Mouse (Mus musculus) bone marrow, adult 2 months (tissue): Measurements from ENCODE around the gene Gapt.

ENCODE experiments used
- CTCF ChIP-seq: fragments of 200-500 bp; IDR thresholded peaks from 2 replicates; pipeline ENCODE4 v1.5.1; 2011; ENCODE audit warnings: low read length, control low read depth; ENCODE audit not compliant: control insufficient read depth, insufficient read depth
- POLR2A ChIP-seq: fragments of 200-500 bp; IDR thresholded peaks from 2 replicates; pipeline ENCODE4 v1.6.1; 2011; ENCODE audit warnings: low read depth, mild to moderate bottlenecking, control low read depth, low read length, borderline replicate concordance; ENCODE audit not compliant: control insufficient read depth

DNA sequence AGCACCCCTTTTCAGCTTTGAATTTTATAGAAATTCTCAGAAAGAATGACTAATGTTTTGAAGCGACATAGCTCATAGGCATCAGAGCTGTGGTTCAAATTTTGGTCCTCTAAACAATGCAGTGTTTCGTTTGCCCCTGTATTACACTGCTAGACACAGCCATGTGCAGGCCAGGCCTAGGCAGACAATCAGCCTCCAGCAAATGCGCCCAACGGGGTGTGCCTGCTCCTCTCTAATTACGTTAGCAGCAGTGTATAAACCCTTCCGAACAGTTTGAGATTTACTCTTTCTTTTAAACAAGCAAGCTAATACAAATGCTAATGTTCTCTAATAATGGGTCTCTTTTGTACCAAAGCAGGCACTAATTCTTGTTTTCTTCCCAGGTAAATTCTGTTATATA lies 14.4 kb downstream of the Gapt start:
- TF ChIP-seq CTCF (no peak), POLR2A (no peak)
